Mouse (Mus musculus): ENCODE results near the gene Gsc2. TPM values are rescaled to one million over a fixed set of nuclear protein-coding genes. Genes with fewer than 3 reads are reported as not detected.
A peak's percentile ranks its signal among the peaks of the same experiment; 100 is the strongest.
"Not testable (repeated sequence)": the region's sequence is repeated elsewhere in the genome, so short reads cannot be mapped to it uniquely, and the experiment has no call there.

Gene Gsc2
- not detected in 2 replicates for total RNA-seq (2021)
- long read RNA-seq, result 0 reads

DNA sequence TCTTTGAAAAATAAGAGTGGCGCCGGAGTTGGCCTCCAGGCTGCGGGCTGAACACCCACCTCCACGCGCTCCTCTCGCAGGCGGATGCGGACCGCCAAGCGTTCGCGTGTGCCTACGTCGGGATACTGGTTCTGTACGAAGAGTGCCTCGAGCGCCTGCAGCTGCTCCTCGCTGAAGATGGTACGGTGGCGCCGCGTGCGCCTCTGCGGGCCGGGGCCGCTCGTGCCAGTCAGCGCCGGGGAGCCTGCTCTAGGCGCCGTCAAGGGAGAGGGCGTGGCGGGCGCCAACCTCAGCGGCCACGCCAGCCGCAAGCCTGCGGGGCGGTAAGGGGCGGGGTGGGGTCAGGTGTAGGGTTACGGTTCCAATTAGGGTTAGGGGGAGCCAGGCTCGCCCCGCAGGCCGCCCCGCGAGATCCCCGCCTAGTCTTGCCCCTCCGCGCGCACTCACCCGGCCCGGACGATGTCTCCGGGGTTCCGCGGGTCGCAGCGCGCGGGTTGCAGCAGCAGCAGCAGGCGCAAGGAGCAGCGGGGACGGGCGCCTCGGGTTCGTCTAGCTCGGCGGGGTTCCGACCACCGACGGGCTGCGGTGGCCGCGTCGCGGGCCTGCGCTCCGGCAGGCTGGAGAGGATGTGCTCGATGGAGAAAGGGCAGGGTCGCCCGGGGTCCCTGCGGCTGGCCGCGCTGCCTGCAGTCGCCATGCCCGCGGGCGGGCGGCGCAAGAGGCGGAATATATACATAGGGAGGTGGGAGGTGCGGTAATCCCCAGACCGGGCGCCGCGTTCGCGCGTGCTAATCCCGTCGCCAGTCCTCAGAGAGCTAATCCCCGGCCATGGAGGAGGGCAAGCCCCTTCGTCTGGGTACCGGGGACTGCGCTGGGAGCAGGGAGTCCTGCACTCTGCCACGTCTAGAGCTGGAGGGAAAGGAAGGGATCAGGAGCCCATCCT lies at the start of gene Gsc2:
TSS of gene Gsc2 (minus strand) at position 753 of the 943 bp plus-strand sequence.
- peak; percentile 41 for DNase-seq

GRCm38 (mm10) chr16:17962091-17962490 lies 47.2 kb upstream of the Gsc2 start:
- no peak for DNase-seq

DNA sequence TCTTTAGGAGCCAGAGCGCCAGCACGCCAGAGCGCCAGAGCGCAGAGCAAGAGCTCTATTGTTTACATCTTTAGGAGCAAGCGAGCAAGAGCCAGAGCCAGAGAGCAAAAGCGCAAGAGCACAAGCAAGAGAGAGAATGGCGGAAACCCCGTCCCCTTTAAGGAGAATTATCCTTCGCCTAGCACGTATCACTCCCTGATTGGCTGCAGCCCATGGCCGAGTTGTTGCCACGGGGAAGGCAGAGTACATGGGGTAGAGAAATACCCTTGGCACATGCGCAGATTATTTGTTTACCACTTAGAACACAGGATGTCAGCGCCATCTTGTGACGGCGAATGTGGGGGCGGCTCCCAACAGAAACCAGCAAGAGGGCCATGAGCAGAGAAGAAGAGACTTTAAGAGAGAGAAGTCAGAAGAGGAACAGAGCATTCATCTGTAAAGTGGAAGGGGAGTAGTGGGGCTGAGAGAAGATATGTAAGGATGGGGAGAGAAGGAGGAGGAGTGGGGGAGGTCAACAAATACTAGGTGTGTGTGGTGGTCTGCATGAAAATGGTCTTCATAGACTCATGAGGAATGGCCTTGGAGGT lies 41.3 kb upstream of the Gsc2 start:
- DNase-seq, result not testable (repeated sequence)

GRCm38 (mm10) chr16:17951618-17952017 lies 36.8 kb upstream of the Gsc2 start:
- no peak for DNase-seq

- DNase-seq, result no peak
Observed at GRCm38 (mm10) chr16:17950068-17950467, 35.2 kb upstream of the Gsc2 start.

DNA sequence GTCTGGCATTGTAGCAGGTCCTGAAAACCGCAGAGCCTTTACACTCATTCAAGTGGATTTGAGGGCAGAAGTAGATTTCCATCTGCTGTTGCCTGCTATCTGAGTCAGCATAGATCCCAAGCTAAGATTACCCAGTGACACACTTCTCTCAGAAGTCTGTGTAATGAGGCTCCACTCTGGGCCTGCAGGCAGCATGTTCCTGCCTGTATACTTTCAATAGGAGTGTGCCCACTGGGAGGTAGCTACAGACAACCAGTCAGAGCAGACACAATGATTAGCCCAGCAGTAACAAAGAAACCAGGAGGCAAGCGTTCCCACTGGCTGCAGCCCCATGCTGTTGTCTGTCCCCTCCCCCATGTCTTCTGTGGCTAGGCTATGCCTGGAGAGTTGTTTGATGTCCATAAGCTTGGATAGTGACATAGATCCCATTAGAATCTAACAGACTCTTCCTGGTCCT lies 34.6 kb upstream of the Gsc2 start:
- DNase-seq, result no peak

DNA sequence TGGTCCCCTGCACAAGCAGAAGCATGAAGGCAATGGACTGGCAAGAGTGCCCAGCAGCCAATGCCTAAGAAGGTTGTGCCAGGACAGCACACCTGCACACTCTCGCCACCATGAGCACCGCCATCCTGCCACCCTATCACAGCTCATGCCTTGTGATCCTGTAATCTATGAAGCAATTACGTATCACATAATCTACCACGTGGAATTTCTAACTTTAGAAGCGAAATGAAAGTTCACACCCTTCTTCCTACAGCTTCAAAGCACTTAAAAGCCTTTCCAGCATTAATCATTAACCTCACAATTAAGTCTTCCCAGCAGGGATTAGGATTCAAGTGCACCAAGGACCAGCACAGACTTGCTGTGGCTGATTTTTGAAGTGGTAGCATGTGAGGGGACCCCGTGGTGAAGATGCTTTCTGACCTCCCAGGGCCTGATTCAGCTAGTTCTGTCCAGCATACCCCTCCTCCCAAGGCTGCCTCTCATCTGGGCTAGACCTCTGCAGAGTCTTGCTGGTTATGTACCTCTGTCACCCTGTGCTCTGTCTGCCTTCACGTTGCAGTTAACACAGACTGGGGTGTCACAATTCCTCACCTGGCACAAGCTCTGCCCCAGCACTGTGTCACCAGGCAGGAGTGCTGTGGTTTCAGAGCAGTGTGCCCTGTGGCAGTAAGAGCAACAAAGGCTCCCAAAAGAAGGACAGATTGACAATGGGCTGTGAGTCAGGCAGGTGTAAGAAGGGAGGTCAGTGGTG lies 30.4 kb upstream of the Gsc2 start:
- DNase-seq, result no peak

DNA sequence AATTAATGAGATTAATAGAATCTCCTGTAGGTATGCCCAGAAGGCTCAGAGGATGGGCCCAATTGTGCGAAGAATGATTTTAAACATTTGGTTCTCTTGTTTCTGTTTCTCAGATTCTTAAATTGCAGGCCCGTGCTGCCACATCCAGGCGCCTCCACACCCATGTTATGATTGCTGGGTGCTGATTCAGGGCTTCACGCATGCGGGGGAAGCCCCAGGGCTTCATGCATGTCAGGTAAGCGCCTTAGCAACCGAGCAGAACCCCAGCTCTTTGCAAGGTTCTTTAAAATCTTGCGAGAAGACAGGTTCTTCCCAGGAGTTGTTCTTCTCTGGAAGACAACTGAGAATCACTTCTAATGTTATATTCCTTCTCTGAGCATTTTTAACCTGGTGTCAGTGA lies 28.6 kb upstream of the Gsc2 start:
- DNase-seq, result no peak

- DNase-seq, result no peak
Observed at GRCm38 (mm10) chr16:17939255-17939751, 24.4 kb upstream of the Gsc2 start.

DNA sequence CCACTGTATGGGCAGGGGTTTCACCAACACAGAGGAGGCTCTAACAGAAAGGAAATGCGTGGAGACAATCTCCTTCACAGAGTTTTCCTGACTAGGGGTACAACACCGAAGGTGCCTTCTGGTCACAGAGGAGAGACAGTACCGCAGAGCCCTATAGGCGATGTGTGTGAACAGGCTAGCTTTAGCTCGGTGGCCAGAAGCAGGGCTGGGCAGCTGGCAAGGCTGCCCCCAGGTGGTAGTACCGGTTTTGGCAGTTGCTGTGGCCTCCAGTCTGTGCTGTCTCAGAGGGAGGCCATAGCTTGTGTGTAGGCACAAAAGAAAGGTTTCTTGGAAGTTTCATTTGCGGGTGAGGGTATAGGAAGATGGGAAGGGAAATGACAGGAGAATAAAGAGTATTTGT lies 24.0 kb upstream of the Gsc2 start:
- DNase-seq, result peak; percentile 73

GRCm38 (mm10) chr16:17938187-17938586 lies 23.3 kb upstream of the Gsc2 start:
- no peak for DNase-seq

- DNase-seq, result peak; percentile 26
Observed at GRCm38 (mm10) chr16:17936776-17937175, 21.9 kb upstream of the Gsc2 start.

GRCm38 (mm10) chr16:17934445-17934910 lies 19.6 kb upstream of the Gsc2 start:
- peak; percentile 27 for DNase-seq

- no peak for DNase-seq
Observed at GRCm38 (mm10) chr16:17933594-17934444, 19.0 kb upstream of the Gsc2 start.

GRCm38 (mm10) chr16:17931906-17932460 lies 17.1 kb upstream of the Gsc2 start:
- DNase-seq, result no peak

DNA sequence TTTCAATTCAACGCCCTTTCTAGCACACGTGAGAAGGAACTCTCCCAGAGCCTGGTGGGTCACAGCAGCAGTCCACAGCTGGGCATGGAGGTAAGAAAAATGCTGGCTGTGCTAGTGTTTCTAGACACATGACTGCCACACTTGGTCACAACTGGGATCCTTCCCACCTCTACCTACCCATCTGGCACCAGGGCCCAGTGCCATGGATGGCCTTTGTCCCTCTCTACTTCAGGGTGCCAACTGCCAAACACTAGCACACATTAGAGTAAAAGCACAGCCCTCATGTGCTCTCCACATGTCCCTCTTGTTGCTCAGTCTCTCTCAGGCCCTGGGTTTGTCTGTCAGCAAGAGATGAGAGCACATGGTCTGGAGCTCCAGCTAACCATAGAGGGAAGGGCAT lies 14.8 kb upstream of the Gsc2 start:
- DNase-seq, result no peak

DNA sequence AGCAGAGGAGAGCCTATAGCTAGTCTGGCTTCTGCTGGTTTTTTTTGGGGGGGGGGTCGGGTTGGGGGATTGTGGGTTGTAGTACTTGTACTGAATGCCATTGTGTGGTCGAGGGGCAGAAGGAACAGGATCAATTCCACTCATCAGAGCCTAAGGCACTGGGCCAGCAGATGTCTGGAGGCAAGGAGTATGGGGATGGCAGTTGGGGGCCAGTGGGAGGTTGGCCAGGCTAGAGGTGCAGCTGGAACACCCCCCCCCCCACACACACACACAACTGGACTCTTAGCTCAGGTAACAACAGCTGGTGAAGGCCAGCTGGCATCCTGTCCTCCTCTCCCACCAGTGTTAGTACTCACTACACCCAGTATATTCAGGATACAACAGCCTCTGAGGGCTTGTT lies 14.4 kb upstream of the Gsc2 start:
- no peak for DNase-seq

DNA sequence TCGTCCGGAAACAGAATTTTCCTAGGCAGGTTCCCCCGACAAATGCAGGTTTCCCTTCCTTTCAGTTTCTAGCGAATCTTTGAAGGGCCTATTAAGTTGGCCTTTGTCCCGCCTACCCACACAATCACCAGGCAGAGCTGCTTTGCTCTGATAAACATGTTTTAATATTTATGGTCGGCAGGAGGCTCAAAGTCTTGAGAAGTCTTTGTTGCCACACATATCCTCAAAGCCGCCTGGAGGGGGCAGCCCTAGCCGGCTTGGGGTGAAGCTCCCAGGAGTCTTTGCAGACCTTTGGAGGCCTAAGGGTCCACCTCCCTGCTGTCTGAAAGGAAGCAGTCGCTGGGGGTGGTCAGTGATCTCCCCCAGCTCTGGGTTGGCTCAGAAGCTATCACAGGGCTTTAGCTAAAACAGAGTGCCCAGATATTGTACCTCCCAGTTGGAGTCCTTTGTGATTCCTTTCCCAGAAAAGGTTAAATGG lies 13.8 kb upstream of the Gsc2 start:
- peak; percentile 62 for DNase-seq

DNA sequence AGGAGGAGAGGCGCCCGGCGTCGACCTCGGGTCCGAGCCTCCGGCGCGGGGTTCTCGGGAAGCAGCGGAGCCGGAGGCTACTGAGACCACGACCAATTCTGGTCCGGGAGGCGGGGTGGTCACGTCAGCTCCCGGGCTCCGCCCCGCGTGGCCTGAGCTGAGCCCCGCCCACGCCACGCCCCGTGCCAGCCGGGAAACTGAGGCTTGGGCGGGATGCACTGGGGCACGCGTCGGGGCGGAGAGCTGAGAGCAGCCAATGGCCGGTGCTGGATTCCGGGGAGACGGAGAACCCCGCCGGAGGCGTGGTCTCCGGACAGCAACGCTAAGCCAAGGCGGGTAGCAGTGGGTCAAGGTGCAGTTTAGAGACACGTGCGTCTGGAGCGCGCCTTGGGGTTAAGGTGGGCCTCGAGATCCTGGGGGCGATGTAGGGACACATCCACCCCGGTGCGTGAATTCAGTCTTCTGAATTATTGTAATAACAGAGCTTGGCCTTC lies 13.3 kb upstream of the Gsc2 start, which contains the start of gene Slc25a1:
TSS of gene Slc25a1 (minus strand) at position 133 of the 494 bp plus-strand sequence.
- DNase-seq, result peak; percentile 87

GRCm38 (mm10) chr16:17927351-17928082 lies 12.7 kb upstream of the Gsc2 start:
- DNase-seq, result peak; percentile 58

All from adrenal gland, postnatal 25 days (tissue).